Mouse (Mus musculus): ENCODE data around the gene Mrps27. TPM values are rescaled to one million over a fixed set of nuclear protein-coding genes. Genes with fewer than 3 reads are reported as not detected.
A peak's percentile ranks its signal among the peaks of the same experiment; 100 is the strongest.

Mrps27 gene
- total and polyA plus RNA-seq, 3 experiments: 32.6 to 64.8 (median 46.8) TPM

- no peak for TF ChIP-seq MAX (IDR thresholded peaks at IDR 0.05; ENCODE audit: low read length)
- TF ChIP-seq ZNF384 (IDR thresholded peaks at IDR 0.05; ENCODE audit: low read depth, low read length): no peak
- TF ChIP-seq RAD21 (IDR thresholded peaks at IDR 0.05; ENCODE audit: low read depth, low read length): no peak
- TF ChIP-seq KAT2A (IDR thresholded peaks at IDR 0.05; ENCODE audit: insufficient replicate concordance, low read length): no peak
- TF ChIP-seq MEF2A (IDR thresholded peaks at IDR 0.05; ENCODE audit: borderline replicate concordance, low read depth, low read length): no peak
- TF ChIP-seq GABPA (IDR thresholded peaks at IDR 0.05; ENCODE audit: insufficient replicate concordance, low read depth, low read length): no peak
- TF ChIP-seq NRF1 (IDR thresholded peaks at IDR 0.05; ENCODE audit: low read depth, low read length): no peak
- TF ChIP-seq USF1 (IDR thresholded peaks at IDR 0.05; ENCODE audit: low read depth, low read length): no peak
- TF ChIP-seq RCOR1 (conservative IDR thresholded peaks at IDR 0.05; ENCODE audit: low read depth, low read length): no peak
- no peak for TF ChIP-seq ZMIZ1 (IDR thresholded peaks at IDR 0.05; ENCODE audit: low read depth, low read length)
- TF ChIP-seq POLR2AphosphoS2 (IDR thresholded peaks at IDR 0.05; ENCODE audit: low read depth, low read length): no peak
- no peak for TF ChIP-seq PAX5 (IDR thresholded peaks at IDR 0.05; ENCODE audit: low read length)
- no peak for TF ChIP-seq HCFC1 (IDR thresholded peaks at IDR 0.05; ENCODE audit: low read depth, low read length)
- no peak for TF ChIP-seq JUN (IDR thresholded peaks at IDR 0.05; ENCODE audit: insufficient read depth, low read depth, low read length)
- no peak for TF ChIP-seq JUND (conservative IDR thresholded peaks at IDR 0.05; ENCODE audit: low read depth, low read length)
- TF ChIP-seq EP300 (IDR thresholded peaks at IDR 0.05; ENCODE audit: low read length): no peak
- Histone ChIP-seq H3K4me1 (ENCODE audit: control insufficient read depth in 1 of 2, insufficient read depth in 2 of 2) (peaks cover 0 to 7% of the 10 kb centered on the region in 2 experiments; a peak in 1 of 4 replicates), H3K27me3 (replicated peaks) (no peaks in the 10 kb centered on the region), H3K4me3 (replicated peaks in 1 of 3; ENCODE audit: low read depth in 2 of 3, low read length in 2 of 3, poor library complexity in 1 of 3) (no peak overlapping the region), H3K4me2 (ENCODE audit: insufficient read depth, low read depth, poor library complexity, severe bottlenecking) (no peak overlapping the region), H3K9me3 (replicated peaks; ENCODE audit: low read length) (no peaks in the 10 kb centered on the region), H3K9ac (ENCODE audit: insufficient read depth, low read depth) (no peak overlapping the region), H3K79me2 (replicated peaks; ENCODE audit: control insufficient read depth, extremely low read depth, insufficient read depth, poor library complexity, severe bottlenecking) (no peaks in the 10 kb centered on the region), H3K36me3 (replicated peaks in 1 of 2; ENCODE audit: control insufficient read depth in 1 of 2, insufficient read depth in 1 of 2, low read length in 1 of 2) (peaks cover 49 to 75% of the 10 kb centered on the region in 2 experiments), H3K27ac (ENCODE audit: insufficient read depth, low read depth) (no peak overlapping the region)
- dilution Hi-C loops (cut with MboI; ENCODE audit: extremely low pct_ligation_motif_present, extremely low pct_unique_long_range_greater_than_20kb, low sequenced_read_pairs): no loop called here
- in situ Hi-C loops (cut with MboI; ENCODE audit: low pct_ligation_motif_present, low pct_unique_long_range_greater_than_20kb, low sequenced_read_pairs): no loop called here
- DNase-seq (ENCODE audit: extremely low read depth): no peak
Measured at GRCm38 (mm10) chr13:99416601-99417000, 72.0 kb downstream of the Mrps27 start.

- TF ChIP-seq IRF4 (IDR thresholded peaks at IDR 0.05; ENCODE audit: low read depth, low read length): no peak
- no peak for TF ChIP-seq JUND (conservative IDR thresholded peaks at IDR 0.05; ENCODE audit: low read depth, low read length)
- TF ChIP-seq ZKSCAN1 (IDR thresholded peaks at IDR 0.05; ENCODE audit: borderline replicate concordance, low read depth, low read length): no peak
- no peak for TF ChIP-seq MEF2A (IDR thresholded peaks at IDR 0.05; ENCODE audit: borderline replicate concordance, low read depth, low read length)
- TF ChIP-seq CHD2 (IDR thresholded peaks at IDR 0.05; ENCODE audit: low read length): no peak
- TF ChIP-seq USF2 (conservative IDR thresholded peaks at IDR 0.05; ENCODE audit: low read depth, low read length): no peak
- no peak for TF ChIP-seq MAZ (IDR thresholded peaks at IDR 0.05; ENCODE audit: low read depth, low read length)
- no peak for TF ChIP-seq BHLHE40 (IDR thresholded peaks at IDR 0.05; ENCODE audit: low read depth, low read length)
- no peak for TF ChIP-seq EP300 (IDR thresholded peaks at IDR 0.05; ENCODE audit: low read length)
- no peak for TF ChIP-seq PAX5 (IDR thresholded peaks at IDR 0.05; ENCODE audit: low read length)
- no peak for TF ChIP-seq JUN (IDR thresholded peaks at IDR 0.05; ENCODE audit: insufficient read depth, low read depth, low read length)
- TF ChIP-seq RAD21 (IDR thresholded peaks at IDR 0.05; ENCODE audit: low read depth, low read length): no peak
- TF ChIP-seq SMC3 (IDR thresholded peaks at IDR 0.05; ENCODE audit: low read depth, low read length): no peak
- no peaks in the 10 kb centered on the region for H3K27me3 ChIP-seq (replicated peaks)
- peak overlapping the region; percentile 91; the same call in 1 of the 2 replicates for H3K4me2 ChIP-seq (ENCODE audit: insufficient read depth, low read depth, poor library complexity, severe bottlenecking)
- H3K9ac ChIP-seq (ENCODE audit: insufficient read depth, low read depth): no peak overlapping the region
- H3K4me1 ChIP-seq (ENCODE audit: control insufficient read depth in 1 of 2, insufficient read depth in 2 of 2): no peaks in the 10 kb centered on the region
- in situ Hi-C loops (cut with MboI; ENCODE audit: low pct_ligation_motif_present, low pct_unique_long_range_greater_than_20kb, low sequenced_read_pairs) (no loop called here), dilution Hi-C loops (cut with MboI; ENCODE audit: extremely low pct_ligation_motif_present, extremely low pct_unique_long_range_greater_than_20kb, low sequenced_read_pairs) (no loop called here)
- no peak overlapping the region for H3K4me3 ChIP-seq (replicated peaks in 1 of 3; ENCODE audit: low read depth in 2 of 3, low read length in 2 of 3, poor library complexity in 1 of 3)
- peaks cover 0 to 8% of the 10 kb centered on the region in 2 experiments for H3K36me3 ChIP-seq (replicated peaks in 1 of 2; ENCODE audit: control insufficient read depth in 1 of 2, insufficient read depth in 1 of 2, low read length in 1 of 2)
- no peaks in the 10 kb centered on the region for H3K9me3 ChIP-seq (replicated peaks; ENCODE audit: low read length)
- no peak for DNase-seq (ENCODE audit: extremely low read depth)
- no peaks in the 10 kb centered on the region for H3K79me2 ChIP-seq (replicated peaks; ENCODE audit: control insufficient read depth, extremely low read depth, insufficient read depth, poor library complexity, severe bottlenecking)
- no peak overlapping the region for H3K27ac ChIP-seq (ENCODE audit: insufficient read depth, low read depth)
Measured at GRCm38 (mm10) chr13:99423581-99423980, 79.0 kb downstream of the Mrps27 start.
